Mouse (Mus musculus) liver, embryonic 13.5 days (tissue): ENCODE data around the gene Ncstn. TPM values are rescaled to one million over a fixed set of nuclear protein-coding genes. Genes with fewer than 3 reads are reported as not detected.

Source experiments
- ATAC-seq: fragments of 200-750 bp; cut with Nextera tagmentation; 2 replicates; pipeline ENCODE4 v1.8.0; 2017; ENCODE audit warnings: low read depth, mild to moderate bottlenecking, moderate number of reproducible peaks, moderate library complexity
- DNase-seq: peaks from one replicate; pipeline ENCODE4 v3.0.0; 2022
- H3K27ac ChIP-seq: fragments of 300-500 bp; sonication (generic); 2 replicates; pipeline ENCODE4 v1.5.1; 2015; ENCODE audit warnings: moderate library complexity, mild to moderate bottlenecking, inconsistent platforms
- H3K27me3 ChIP-seq: fragments of 300-500 bp; sonication (generic); 2 replicates; pipeline ENCODE4 v1.6.1; 2015; ENCODE audit warnings: mild to moderate bottlenecking, inconsistent platforms
- H3K36me3 ChIP-seq: fragments of 300-500 bp; sonication (generic); 2 replicates; pipeline ENCODE4 v1.6.1; 2015; ENCODE audit warnings: mild to moderate bottlenecking, inconsistent platforms
- H3K4me1 ChIP-seq: fragments of 300-500 bp; sonication (generic); replicated peaks from 2 replicates; pipeline ENCODE4 v1.6.1; 2015; ENCODE audit warnings: inconsistent platforms
- H3K4me2 ChIP-seq: fragments of 300-500 bp; sonication (generic); 2 replicates; pipeline ENCODE4 v1.6.1; 2015; ENCODE audit warnings: inconsistent platforms, mild to moderate bottlenecking, moderate library complexity
- H3K4me3 ChIP-seq: fragments of 300-500 bp; sonication (generic); replicated peaks from 2 replicates; pipeline ENCODE4 v1.5.1; 2015; ENCODE audit warnings: mild to moderate bottlenecking, inconsistent platforms
- H3K9ac ChIP-seq: fragments of 300-500 bp; sonication (generic); 2 replicates; pipeline ENCODE4 v1.6.1; 2015; ENCODE audit warnings: mild to moderate bottlenecking, inconsistent platforms
- H3K9me3 ChIP-seq: fragments of 300-500 bp; sonication (generic); replicated peaks from 2 replicates; pipeline ENCODE4 v1.6.1; 2016; ENCODE audit warnings: inconsistent platforms
- WGBS: fragments of 180-500 bp; shearing (Covaris S2); methylation state at CpG from one replicate; pipeline ENCODE4 v1.1.7; 2015; ENCODE audit not compliant: insufficient replicate concordance; 5-methylcytosine and 5-hydroxymethylcytosine counted together
- polyA plus RNA-seq: library from polyadenylated mRNA; unstranded; fragments of >200 nt; fragmentation: Nextera tagmentation; extraction: Ambion mirVana; gene quantifications from 2 replicates; pipeline ENCODE4 v1.2.1, GENCODE M21; 2015

The Ncstn gene
- 33.6 and 38.6 TPM in 2 replicates for polyA plus RNA-seq

- H3K27me3 ChIP-seq = no peaks in the 10 kb centered on the region
- H3K27ac ChIP-seq = peak within 1 kb of the TSS; percentile 80
- H3K9ac ChIP-seq = peak within 1 kb of the TSS; percentile 88
- H3K4me1 ChIP-seq = peaks cover 43% of the 10 kb centered on the region
- peak within 1 kb of the TSS; percentile 82 for H3K4me2 ChIP-seq
- ATAC-seq (peak; percentile 98), DNase-seq (peak; percentile 88)
- no peaks in the 10 kb centered on the region for H3K9me3 ChIP-seq
- H3K4me3 ChIP-seq = peak within 1 kb of the TSS; percentile 76
- H3K36me3 ChIP-seq = peaks cover 27% of the 10 kb centered on the region
- WGBS = under 1% methylated on average over 40 of the region's 40 CpGs
Measured at GRCm38 (mm10) chr1:172082101-172082898, at the start of gene Ncstn, which contains the start of gene Copa. Gene Ncstn, minus strand, starts transcription at chr1:172082795. Gene Copa, plus strand, starts transcription at chr1:172082529.

- Histone ChIP-seq H3K4me3 (no peak overlapping the region), H3K36me3 (peaks cover 74% of the 10 kb centered on the region), H3K9me3 (no peaks in the 10 kb centered on the region), H3K4me2 (no peak overlapping the region), H3K9ac (no peak overlapping the region), H3K27ac (no peak overlapping the region), H3K4me1 (peaks cover 13% of the 10 kb centered on the region), H3K27me3 (no peaks in the 10 kb centered on the region)
- DNase-seq (no peak), ATAC-seq (no peak)
- WGBS = 83% methylated on average over 7 of the region's 7 CpGs
Measured at GRCm38 (mm10) chr1:172132319-172132718, 49.7 kb upstream of the Ncstn start.

- H3K9me3 ChIP-seq = no peaks in the 10 kb centered on the region
- no peak overlapping the region for H3K4me2 ChIP-seq
- H3K36me3 ChIP-seq = peaks cover 63% of the 10 kb centered on the region
- H3K4me1 ChIP-seq = peaks cover 21% of the 10 kb centered on the region
- ATAC-seq (no peak), DNase-seq (no peak)
- no peaks in the 10 kb centered on the region for H3K27me3 ChIP-seq
- WGBS = 82% methylated on average over 5 of the region's 5 CpGs
- no peak overlapping the region for H3K4me3 ChIP-seq
- H3K9ac ChIP-seq = no peak overlapping the region
- H3K27ac ChIP-seq = no peak overlapping the region
Measured at GRCm38 (mm10) chr1:172129780-172130179, 47.2 kb upstream of the Ncstn start.

GRCm38 (mm10) chr1:172129108-172129507 is 46.5 kb upstream of the Ncstn start:
- DNase-seq (no peak), ATAC-seq (no peak)
- 86% methylated on average over 2 of the region's 2 CpGs for WGBS
- no peaks in the 10 kb centered on the region for H3K9me3 ChIP-seq
- H3K27ac ChIP-seq = no peak overlapping the region
- no peaks in the 10 kb centered on the region for H3K27me3 ChIP-seq
- peaks cover 57% of the 10 kb centered on the region for H3K36me3 ChIP-seq
- H3K4me3 ChIP-seq = no peak overlapping the region
- no peak overlapping the region for H3K4me2 ChIP-seq
- no peak overlapping the region for H3K9ac ChIP-seq
- peaks cover 21% of the 10 kb centered on the region for H3K4me1 ChIP-seq

GRCm38 (mm10) chr1:172128563-172128962 is 46.0 kb upstream of the Ncstn start:
- no peak for DNase-seq
- Histone ChIP-seq H3K4me1 (peaks cover 21% of the 10 kb centered on the region), H3K36me3 (peaks cover 51% of the 10 kb centered on the region), H3K27me3 (no peaks in the 10 kb centered on the region), H3K9me3 (no peaks in the 10 kb centered on the region), H3K9ac (no peak overlapping the region), H3K4me3 (no peak overlapping the region), H3K4me2 (no peak overlapping the region), H3K27ac (no peak overlapping the region)
- 90% methylated on average over 15 of the region's 15 CpGs for WGBS
- no peak for ATAC-seq

GRCm38 (mm10) chr1:172127487-172127886 is 44.9 kb upstream of the Ncstn start:
- no peaks in the 10 kb centered on the region for H3K9me3 ChIP-seq
- H3K27me3 ChIP-seq = no peaks in the 10 kb centered on the region
- H3K9ac ChIP-seq = peak overlapping the region; percentile 87
- H3K27ac ChIP-seq = no peak overlapping the region
- peak overlapping the region; percentile 80 for H3K4me3 ChIP-seq
- peak overlapping the region; percentile 72 for H3K4me2 ChIP-seq
- DNase-seq (peak; percentile 16), ATAC-seq (no peak)
- H3K4me1 ChIP-seq = peaks cover 21% of the 10 kb centered on the region
- H3K36me3 ChIP-seq = peaks cover 51% of the 10 kb centered on the region
- WGBS = 38% methylated on average over 5 of the region's 5 CpGs

GRCm38 (mm10) chr1:172126376-172127347 is 44.1 kb upstream of the Ncstn start, which contains the start of gene Pex19:
Gene Pex19, plus strand, starts transcription at chr1:172126755.
- under 1% methylated on average over 42 of the region's 42 CpGs for WGBS
- peak; percentile 67 for DNase-seq

GRCm38 (mm10) chr1:172124572-172124971 is 42.0 kb upstream of the Ncstn start:
- Histone ChIP-seq H3K27ac (no peak overlapping the region), H3K9ac (no peak overlapping the region), H3K9me3 (no peaks in the 10 kb centered on the region), H3K4me2 (no peak overlapping the region), H3K4me3 (no peak overlapping the region), H3K4me1 (peaks cover 21% of the 10 kb centered on the region), H3K27me3 (no peaks in the 10 kb centered on the region), H3K36me3 (peaks cover 52% of the 10 kb centered on the region)
- DNase-seq (no peak), ATAC-seq (no peak)
- WGBS = 62% methylated on average over 6 of the region's 6 CpGs

More at GRCm38 (mm10) chr1:172126376-172127347, 44.1 kb upstream of the Ncstn start, which contains the start of gene Pex19:
- no peaks in the 10 kb centered on the region for H3K27me3 ChIP-seq
- H3K9me3 ChIP-seq = no peaks in the 10 kb centered on the region
- H3K36me3 ChIP-seq = peaks cover 51% of the 10 kb centered on the region
- H3K4me1 ChIP-seq = peaks cover 21% of the 10 kb centered on the region
- peak within 1 kb of the TSS; percentile 80 for H3K4me3 ChIP-seq
- H3K27ac ChIP-seq = peak within 1 kb of the TSS; percentile 56
- H3K9ac ChIP-seq = peak within 1 kb of the TSS; percentile 87
- H3K4me2 ChIP-seq = peak within 1 kb of the TSS; percentile 72
- ATAC-seq = peak; percentile 96

GRCm38 (mm10) chr1:172122671-172123070 is 40.1 kb upstream of the Ncstn start:
- Histone ChIP-seq H3K4me3 (no peak overlapping the region), H3K36me3 (peaks cover 57% of the 10 kb centered on the region), H3K9ac (no peak overlapping the region), H3K27ac (no peak overlapping the region), H3K9me3 (no peaks in the 10 kb centered on the region), H3K4me2 (no peak overlapping the region), H3K4me1 (peaks cover 11% of the 10 kb centered on the region), H3K27me3 (no peaks in the 10 kb centered on the region)
- ATAC-seq (no peak), DNase-seq (no peak)
- WGBS = 74% methylated on average over 2 of the region's 2 CpGs

- Histone ChIP-seq H3K9me3 (no peaks in the 10 kb centered on the region), H3K4me2 (no peak overlapping the region), H3K36me3 (peaks cover 86% of the 10 kb centered on the region), H3K4me1 (no peaks in the 10 kb centered on the region), H3K9ac (no peak overlapping the region), H3K27ac (no peak overlapping the region), H3K27me3 (no peaks in the 10 kb centered on the region), H3K4me3 (no peak overlapping the region)
- no peak for ATAC-seq
- DNase-seq = peak; percentile 9
- 54% methylated on average over 3 of the region's 3 CpGs for WGBS
Measured at GRCm38 (mm10) chr1:172119720-172120119, 37.1 kb upstream of the Ncstn start.

GRCm38 (mm10) chr1:172119100-172119499 is 36.5 kb upstream of the Ncstn start:
- H3K9ac ChIP-seq = no peak overlapping the region
- H3K4me1 ChIP-seq = no peaks in the 10 kb centered on the region
- peaks cover 93% of the 10 kb centered on the region for H3K36me3 ChIP-seq
- ATAC-seq = no peak
- no peaks in the 10 kb centered on the region for H3K9me3 ChIP-seq
- no peak for DNase-seq
- H3K4me3 ChIP-seq = no peak overlapping the region
- no peaks in the 10 kb centered on the region for H3K27me3 ChIP-seq
- H3K27ac ChIP-seq = no peak overlapping the region
- WGBS = 63% methylated on average over 6 of the region's 6 CpGs
- H3K4me2 ChIP-seq = no peak overlapping the region
